Mouse (Mus musculus) lung, embryonic 14.5 days (tissue): Measurements from ENCODE around the gene Vps26b. TPM values are rescaled to one million over a fixed set of nuclear protein-coding genes. Genes with fewer than 3 reads are reported as not detected.
A peak's percentile ranks its signal among the peaks of the same experiment; 100 is the strongest.

Source experiments
- ATAC-seq: fragments of 200-750 bp; cut with Nextera tagmentation; 2 replicates; pipeline ENCODE4 v1.8.0; 2017; ENCODE audit warnings: mild to moderate bottlenecking, moderate TSS enrichment, moderate library complexity; ENCODE audit not compliant: insufficient read depth
- DNase-seq: peaks from one replicate; pipeline ENCODE4 v3.0.0-alpha.2; 2015
- H3K27ac ChIP-seq: fragments of 300-500 bp; sonication (generic); 2 replicates; pipeline ENCODE4 v1.5.1; 2014; ENCODE audit warnings: low read depth, mild to moderate bottlenecking, moderate library complexity
- H3K27me3 ChIP-seq: fragments of 300-500 bp; sonication (generic); 2 replicates; pipeline ENCODE4 v1.6.1; 2014; ENCODE audit warnings: low read length, control low read depth; ENCODE audit not compliant: insufficient read depth
- H3K36me3 ChIP-seq: fragments of 300-500 bp; sonication (generic); 2 replicates; pipeline ENCODE4 v1.6.1; 2014; ENCODE audit warnings: control low read depth; ENCODE audit not compliant: insufficient read depth
- H3K4me1 ChIP-seq: fragments of 300-500 bp; sonication (generic); 2 replicates; pipeline ENCODE4 v1.6.1; 2014; ENCODE audit warnings: antibody characterized with exemption, control low read depth; ENCODE audit not compliant: insufficient read depth
- H3K4me2 ChIP-seq: fragments of 300-500 bp; sonication (generic); 2 replicates; pipeline ENCODE4 v1.6.1; 2014; ENCODE audit warnings: mild to moderate bottlenecking
- H3K4me3 ChIP-seq: fragments of 300-500 bp; sonication (generic); 2 replicates; pipeline ENCODE4 v1.5.1; 2014; ENCODE audit warnings: low read depth, low read length
- H3K9ac ChIP-seq: fragments of 300-500 bp; sonication (generic); 2 replicates; pipeline ENCODE4 v1.6.1; 2014
- H3K9me3 ChIP-seq: fragments of 300-500 bp; sonication (generic); 2 replicates; pipeline ENCODE4 v1.6.1; 2016; ENCODE audit warnings: low read depth, low read length, control low read depth
- CTCF ChIP-seq: IDR thresholded peaks from 2 replicates; pipeline ENCODE4 v1.5.1; 2016; ENCODE audit warnings: antibody characterized with exemption, low read depth
- WGBS: fragments of 180-500 bp; shearing (Covaris S2); extraction: QIAGEN DNeasy Blood & Tissue Kit; methylation state at CpG from one replicate; pipeline ENCODE4 v1.1.7; 2014; 5-methylcytosine and 5-hydroxymethylcytosine counted together
- polyA plus RNA-seq: library from polyadenylated mRNA; unstranded; fragments of >200 nt; fragmentation: Nextera tagmentation; extraction: Ambion mirVana; gene quantifications from 2 replicates; pipeline ENCODE4 v1.2.1, GENCODE M21; 2014

Gene Vps26b
- polyA plus RNA-seq = 37.9 and 38.8 TPM in 2 replicates

GRCm38 (mm10) chr9:27029828-27030762, at the start of gene Vps26b, which contains the start of gene Ncapd3:
Vps26b (minus strand) TSS chr9:27030065.
Ncapd3 (plus strand) TSS chr9:27030175.
- Histone ChIP-seq H3K27me3 (no peaks in the 10 kb centered on the region), H3K27ac (peak within 1 kb of the TSS; percentile 89), H3K36me3 (peaks cover 6% of the 10 kb centered on the region; the same call in 1 of the 2 replicates), H3K4me2 (peak within 1 kb of the TSS; percentile 92), H3K4me1 (peaks cover 9% of the 10 kb centered on the region), H3K4me3 (peak within 1 kb of the TSS; percentile 92), H3K9me3 (no peaks in the 10 kb centered on the region), H3K9ac (peak within 1 kb of the TSS; percentile 90)
- TF ChIP-seq CTCF = peak; percentile 44
- ATAC-seq = peak; percentile 96
- WGBS = under 1% methylated on average over 69 of the region's 80 CpGs
- DNase-seq = peak; percentile 99

GRCm38 (mm10) chr9:27075812-27076211, 45.9 kb upstream of the Vps26b start:
- Histone ChIP-seq H3K4me3 (no peak overlapping the region), H3K4me2 (no peak overlapping the region), H3K27me3 (no peaks in the 10 kb centered on the region), H3K36me3 (peaks cover 85% of the 10 kb centered on the region), H3K4me1 (no peaks in the 10 kb centered on the region), H3K9me3 (no peaks in the 10 kb centered on the region), H3K9ac (no peak overlapping the region), H3K27ac (no peak overlapping the region)
- TF ChIP-seq CTCF = no peak
- ATAC-seq (no peak), DNase-seq (no peak)

- DNase-seq = peak; percentile 42
- 84% methylated on average over 1 of the region's 1 CpGs for WGBS
- peaks cover 88% of the 10 kb centered on the region for H3K36me3 ChIP-seq
These were observed 44.8 kb upstream of the Vps26b start for GRCm38 (mm10) chr9:27074677-27075076.

DNA sequence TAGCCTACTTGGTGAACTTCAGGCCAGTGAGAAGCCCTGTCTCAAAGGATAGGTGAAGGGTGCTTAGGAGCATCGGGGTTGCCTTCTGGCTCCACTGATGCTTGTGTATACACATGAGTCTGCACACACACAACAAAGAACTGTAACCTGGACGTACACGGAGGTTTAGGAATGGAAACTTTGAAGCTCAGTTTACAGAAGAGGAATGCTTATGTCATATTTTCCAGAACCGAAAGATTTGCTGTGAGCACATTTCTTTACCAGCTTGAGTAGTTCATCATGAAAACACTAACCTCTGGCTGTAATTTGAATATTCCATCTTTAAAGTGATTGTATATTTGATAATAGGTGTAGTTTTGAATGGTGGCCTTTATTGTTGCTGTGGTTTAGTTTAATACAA, 41.0 kb upstream of the Vps26b start:
- Histone ChIP-seq H3K4me3 (no peak overlapping the region), H3K9me3 (no peaks in the 10 kb centered on the region), H3K27ac (no peak overlapping the region), H3K27me3 (no peaks in the 10 kb centered on the region), H3K4me1 (no peaks in the 10 kb centered on the region), H3K4me2 (no peak overlapping the region), H3K9ac (no peak overlapping the region), H3K36me3 (peaks cover 89% of the 10 kb centered on the region)
- DNase-seq (no peak), ATAC-seq (no peak)
- no peak for TF ChIP-seq CTCF
- WGBS = 86% methylated on average over 4 of the region's 4 CpGs

More at GRCm38 (mm10) chr9:27074677-27075076, 44.8 kb upstream of the Vps26b start:
- ATAC-seq = no peak
- Histone ChIP-seq H3K27ac (no peak overlapping the region), H3K9me3 (no peaks in the 10 kb centered on the region), H3K4me1 (no peaks in the 10 kb centered on the region), H3K9ac (no peak overlapping the region), H3K27me3 (no peaks in the 10 kb centered on the region), H3K4me3 (no peak overlapping the region), H3K4me2 (no peak overlapping the region)
- peak; percentile 48 for TF ChIP-seq CTCF

DNA sequence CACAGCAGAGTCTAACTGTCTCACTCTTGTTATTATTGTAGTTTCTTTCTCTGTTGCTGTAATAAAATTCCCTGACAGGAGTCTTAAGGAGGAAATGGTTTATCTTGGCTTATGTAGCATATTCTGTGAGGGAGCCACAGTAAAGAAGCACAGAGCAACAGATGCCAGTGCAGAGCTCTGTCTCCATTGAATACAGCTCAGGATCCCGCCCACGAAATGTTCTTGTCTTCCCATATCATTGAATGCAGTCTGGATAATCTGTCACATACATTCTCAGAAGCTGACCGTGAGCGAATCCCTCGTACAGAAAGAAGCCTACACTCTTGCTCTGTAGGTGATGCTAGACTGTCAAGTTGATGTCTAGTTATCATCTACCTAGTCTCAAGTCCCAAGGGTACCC, 28.5 kb upstream of the Vps26b start:
- 94% methylated on average over 5 of the region's 5 CpGs for WGBS

GRCm38 (mm10) chr9:27049492-27049891, 19.6 kb upstream of the Vps26b start:
- H3K27ac ChIP-seq = no peak overlapping the region
- no peak overlapping the region for H3K4me2 ChIP-seq
- no peaks in the 10 kb centered on the region for H3K27me3 ChIP-seq
- H3K4me3 ChIP-seq = no peak overlapping the region
- H3K36me3 ChIP-seq = peaks cover 87% of the 10 kb centered on the region
- WGBS = 74% methylated on average over 2 of the region's 2 CpGs
- DNase-seq = peak; percentile 17
- TF ChIP-seq CTCF = peak; percentile 8; the same call in 1 of the 2 replicates
- ATAC-seq = no peak
- no peak overlapping the region for H3K9ac ChIP-seq
- no peaks in the 10 kb centered on the region for H3K4me1 ChIP-seq
- no peaks in the 10 kb centered on the region for H3K9me3 ChIP-seq

More for the DNA sequence above, 28.5 kb upstream of the Vps26b start:
- Histone ChIP-seq H3K4me3 (no peak overlapping the region), H3K4me2 (no peak overlapping the region), H3K4me1 (no peaks in the 10 kb centered on the region), H3K9me3 (no peaks in the 10 kb centered on the region), H3K9ac (no peak overlapping the region), H3K36me3 (peaks cover 91% of the 10 kb centered on the region), H3K27ac (no peak overlapping the region), H3K27me3 (no peaks in the 10 kb centered on the region)
- DNase-seq (no peak), ATAC-seq (no peak)
- no peak for TF ChIP-seq CTCF

DNA sequence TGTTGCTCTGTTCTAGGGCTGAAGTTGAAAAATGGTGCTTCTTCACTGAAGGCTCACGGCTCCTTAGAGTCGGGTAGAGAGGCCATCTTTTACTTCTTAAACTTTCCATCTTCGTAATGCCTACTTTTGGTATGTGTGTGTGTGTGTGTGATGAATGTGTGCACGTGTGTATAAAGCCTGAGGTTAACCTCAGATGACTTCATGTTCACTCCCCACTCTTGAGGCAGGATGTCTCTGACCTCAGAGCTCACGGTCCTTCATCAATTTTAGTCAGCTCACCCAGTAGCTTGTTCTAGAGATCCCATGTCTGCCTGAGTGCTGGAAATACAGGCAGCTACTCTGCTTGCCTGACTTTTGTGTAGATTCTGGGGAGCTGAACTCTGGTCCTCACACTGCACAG, 14.0 kb upstream of the Vps26b start:
- no peak for DNase-seq
- H3K27me3 ChIP-seq = no peaks in the 10 kb centered on the region

More for the DNA sequence above, 14.0 kb upstream of the Vps26b start:
- 80% methylated on average over 5 of the region's 5 CpGs for WGBS
- no peaks in the 10 kb centered on the region for H3K9me3 ChIP-seq
- H3K4me1 ChIP-seq = no peaks in the 10 kb centered on the region
- no peak overlapping the region for H3K4me3 ChIP-seq
- no peak overlapping the region for H3K4me2 ChIP-seq
- TF ChIP-seq CTCF = no peak
- no peak overlapping the region for H3K9ac ChIP-seq
- no peak for ATAC-seq
- H3K27ac ChIP-seq = no peak overlapping the region
- H3K36me3 ChIP-seq = peaks cover 95% of the 10 kb centered on the region
